Mouse (Mus musculus) cortical plate, adult 2 months (tissue): Measurements from ENCODE around the gene A630001G21Rik. TPM values are rescaled to one million over a fixed set of nuclear protein-coding genes. Genes with fewer than 3 reads are reported as not detected.

Experiments
- H3K27ac ChIP-seq: fragments of 200-500 bp; 2 replicates; pipeline ENCODE4 v1.5.1; 2012; ENCODE audit warnings: low read length, control low read depth, inconsistent platforms; ENCODE audit not compliant: insufficient read depth
- H3K4me1 ChIP-seq: fragments of 200-500 bp; 2 replicates; pipeline ENCODE4 v1.6.1; 2011; ENCODE audit warnings: low read length; ENCODE audit not compliant: control insufficient read depth, insufficient read depth
- H3K4me3 ChIP-seq: fragments of 200-500 bp; 2 replicates; pipeline ENCODE4 v1.5.1; 2011; ENCODE audit warnings: mild to moderate bottlenecking, low read length, control low read depth; ENCODE audit not compliant: insufficient read depth
- CTCF ChIP-seq: fragments of 200-500 bp; IDR thresholded peaks from 2 replicates; pipeline ENCODE4 v1.5.1; 2011; ENCODE audit warnings: mild to moderate bottlenecking, control low read depth, low read length; ENCODE audit not compliant: insufficient read depth; ENCODE audit errors: extremely low read depth
- POLR2A ChIP-seq: fragments of 200-500 bp; IDR thresholded peaks from 2 replicates; pipeline ENCODE4 v1.6.1; 2011; ENCODE audit warnings: mild to moderate bottlenecking, low read length, control low read depth; ENCODE audit not compliant: insufficient read depth; ENCODE audit errors: extremely low read depth
- polyA plus RNA-seq: library from polyadenylated mRNA; depleted of rRNA; stranded (reverse); fragments of >200 nt; gene quantifications from 2 replicates; pipeline ENCODE4 v1.2.3, GENCODE M21; 2012

Gene A630001G21Rik
- polyA plus RNA-seq, 1 experiment, result 0.94 TPM

- no peak overlapping the region for H3K4me3 ChIP-seq
- no peak overlapping the region for H3K27ac ChIP-seq
- no peaks in the 10 kb centered on the region for H3K4me1 ChIP-seq
- no peak for TF ChIP-seq CTCF
- no peak for TF ChIP-seq POLR2A
Measured at GRCm38 (mm10) chr1:85720220-85720893, 58.1 kb downstream of the A630001G21Rik start.

DNA sequence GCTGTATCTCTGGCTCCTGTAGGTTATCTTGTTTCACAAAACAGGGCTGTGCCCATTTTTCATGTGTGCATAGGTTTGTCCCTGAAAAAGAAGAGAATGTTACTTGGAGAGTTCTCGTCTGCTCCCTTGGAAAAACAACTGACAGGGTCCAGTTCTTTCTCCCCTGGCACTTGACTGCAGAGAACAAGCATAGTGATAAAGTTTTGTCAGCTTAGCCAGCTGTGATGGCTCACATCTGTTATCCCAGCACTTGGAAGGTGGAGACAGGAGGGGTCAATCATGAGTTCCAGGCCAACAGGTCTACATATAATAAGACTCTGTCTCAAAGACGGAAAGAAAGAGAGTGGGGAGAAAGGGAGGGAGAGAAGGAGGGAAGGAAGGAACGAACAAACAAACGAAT lies 59.4 kb downstream of the A630001G21Rik start:
- H3K4me1 ChIP-seq, result no peaks in the 10 kb centered on the region
- TF ChIP-seq POLR2A (no peak), CTCF (no peak)
- no peak overlapping the region for H3K27ac ChIP-seq
- H3K4me3 ChIP-seq, result no peak overlapping the region

GRCm38 (mm10) chr1:85716447-85717027 lies 61.9 kb downstream of the A630001G21Rik start:
- no peak overlapping the region for H3K27ac ChIP-seq
- no peak overlapping the region for H3K4me3 ChIP-seq
- TF ChIP-seq CTCF (no peak), POLR2A (no peak)
- H3K4me1 ChIP-seq, result no peaks in the 10 kb centered on the region

DNA sequence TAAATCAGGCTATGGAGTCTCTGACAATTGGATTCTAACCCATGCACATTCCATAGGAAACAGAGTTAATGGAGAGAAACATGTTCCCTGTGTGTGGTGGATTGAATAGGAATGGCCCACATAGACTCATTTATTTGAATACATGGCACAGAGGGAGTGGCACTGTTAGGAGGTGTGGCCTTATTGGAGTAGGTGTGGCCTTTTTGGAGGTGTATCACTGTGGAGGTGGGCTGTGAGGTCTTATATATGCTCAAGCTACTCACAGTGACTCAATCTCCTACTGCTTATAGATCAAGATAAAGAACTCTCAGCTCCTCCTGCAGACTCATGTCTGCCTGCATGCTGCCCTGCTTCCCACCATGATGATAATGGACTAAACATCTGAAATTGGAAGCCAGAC lies 63.9 kb downstream of the A630001G21Rik start:
- Histone ChIP-seq H3K4me1 (no peaks in the 10 kb centered on the region), H3K4me3 (no peak overlapping the region)
- TF ChIP-seq POLR2A (no peak), CTCF (no peak)

GRCm38 (mm10) chr1:85706754-85707153 lies 71.7 kb downstream of the A630001G21Rik start:
- no peaks in the 10 kb centered on the region for H3K4me1 ChIP-seq
- TF ChIP-seq CTCF (no peak), POLR2A (no peak)
- no peak overlapping the region for H3K27ac ChIP-seq
- H3K4me3 ChIP-seq, result no peak overlapping the region

More for the DNA sequence above, 63.9 kb downstream of the A630001G21Rik start:
- H3K27ac ChIP-seq, result no peak overlapping the region

- TF ChIP-seq CTCF, result no peak
- TF ChIP-seq POLR2A, result no peak
- H3K4me3 ChIP-seq, result no peak overlapping the region
- no peak overlapping the region for H3K27ac ChIP-seq
- no peaks in the 10 kb centered on the region for H3K4me1 ChIP-seq
Measured at GRCm38 (mm10) chr1:85705552-85705951, 72.9 kb downstream of the A630001G21Rik start.

DNA sequence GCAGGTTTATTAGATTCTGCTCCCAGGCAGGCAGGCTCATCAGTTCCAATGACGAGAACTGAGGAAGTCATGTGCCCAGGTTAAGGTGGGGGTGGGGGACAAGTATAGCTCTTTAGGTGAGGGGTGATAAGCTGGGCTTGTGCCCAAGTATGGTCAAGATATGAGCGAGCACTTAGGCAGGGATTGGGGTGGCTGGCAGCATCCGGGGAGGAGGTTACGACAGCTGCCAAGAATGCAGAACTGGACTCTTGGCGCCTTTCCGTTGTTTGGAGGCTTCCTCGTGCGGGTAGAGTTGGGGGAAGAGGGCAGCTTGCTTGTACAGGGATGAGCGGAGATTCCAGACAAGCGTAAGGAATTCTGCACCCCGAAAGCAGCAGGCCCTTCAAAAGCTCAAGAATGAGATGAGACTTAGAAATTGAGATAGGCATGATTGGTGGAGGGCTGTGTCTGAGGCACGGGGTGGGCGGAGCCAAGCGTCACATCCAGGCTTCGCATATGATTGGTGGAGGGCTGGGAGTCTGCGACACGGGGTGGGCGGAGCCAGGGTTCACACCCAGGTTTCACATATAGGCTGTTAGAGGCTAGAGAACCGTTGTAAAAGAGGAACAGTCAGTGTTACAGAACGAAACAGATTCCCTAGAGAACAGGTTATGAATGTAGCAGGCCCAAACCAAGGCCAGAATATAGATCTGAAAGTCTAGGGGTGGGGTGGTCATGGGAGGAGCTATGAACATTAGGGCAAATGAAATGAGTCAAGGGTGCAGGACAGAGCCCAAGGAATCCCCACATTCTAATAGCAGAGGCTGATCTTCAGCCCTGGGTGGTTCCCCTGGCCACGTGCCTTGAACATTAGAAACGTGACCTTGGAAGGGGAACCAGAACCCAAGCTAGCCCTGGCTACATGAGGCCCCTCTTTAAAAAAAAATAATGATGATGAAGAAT lies 74.9 kb downstream of the A630001G21Rik start:
- H3K4me3 ChIP-seq, result 0 out of 2 replicates have a peak overlapping the region, but pooled peaks have one; percentile 1
- H3K27ac ChIP-seq, result no peak overlapping the region
- TF ChIP-seq POLR2A (no peak), CTCF (no peak)
- no peaks in the 10 kb centered on the region for H3K4me1 ChIP-seq

DNA sequence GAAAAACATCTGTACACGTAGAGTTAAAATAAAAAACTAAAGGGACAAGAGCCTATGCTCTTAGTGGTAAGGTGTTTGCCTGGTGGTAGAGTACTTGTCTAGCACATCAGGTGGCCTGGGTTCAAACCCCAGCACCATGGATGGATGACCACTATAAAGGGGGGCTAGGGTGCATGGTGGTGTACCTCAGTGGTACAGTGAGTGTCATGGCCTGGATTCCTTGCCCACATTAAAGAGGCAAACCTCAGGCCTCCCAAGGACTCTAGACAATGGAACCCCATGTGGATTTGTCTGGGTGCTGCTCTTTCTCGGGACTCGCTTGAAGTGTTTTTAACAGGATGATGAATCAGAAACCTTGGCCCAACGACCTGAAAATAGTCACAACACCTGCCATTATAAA lies 75.9 kb downstream of the A630001G21Rik start:
- H3K4me1 ChIP-seq, result no peaks in the 10 kb centered on the region
- no peak overlapping the region for H3K4me3 ChIP-seq
- no peak for TF ChIP-seq CTCF
- no peak for TF ChIP-seq POLR2A
- H3K27ac ChIP-seq, result no peak overlapping the region

GRCm38 (mm10) chr1:85697721-85698493 lies 80.5 kb downstream of the A630001G21Rik start:
- no peak overlapping the region for H3K27ac ChIP-seq
- no peak overlapping the region for H3K4me3 ChIP-seq
- no peaks in the 10 kb centered on the region for H3K4me1 ChIP-seq
- TF ChIP-seq CTCF (no peak), POLR2A (no peak)
